ENCODE assay signal across 8 mouse cellular contexts in the genomic region with DNA sequence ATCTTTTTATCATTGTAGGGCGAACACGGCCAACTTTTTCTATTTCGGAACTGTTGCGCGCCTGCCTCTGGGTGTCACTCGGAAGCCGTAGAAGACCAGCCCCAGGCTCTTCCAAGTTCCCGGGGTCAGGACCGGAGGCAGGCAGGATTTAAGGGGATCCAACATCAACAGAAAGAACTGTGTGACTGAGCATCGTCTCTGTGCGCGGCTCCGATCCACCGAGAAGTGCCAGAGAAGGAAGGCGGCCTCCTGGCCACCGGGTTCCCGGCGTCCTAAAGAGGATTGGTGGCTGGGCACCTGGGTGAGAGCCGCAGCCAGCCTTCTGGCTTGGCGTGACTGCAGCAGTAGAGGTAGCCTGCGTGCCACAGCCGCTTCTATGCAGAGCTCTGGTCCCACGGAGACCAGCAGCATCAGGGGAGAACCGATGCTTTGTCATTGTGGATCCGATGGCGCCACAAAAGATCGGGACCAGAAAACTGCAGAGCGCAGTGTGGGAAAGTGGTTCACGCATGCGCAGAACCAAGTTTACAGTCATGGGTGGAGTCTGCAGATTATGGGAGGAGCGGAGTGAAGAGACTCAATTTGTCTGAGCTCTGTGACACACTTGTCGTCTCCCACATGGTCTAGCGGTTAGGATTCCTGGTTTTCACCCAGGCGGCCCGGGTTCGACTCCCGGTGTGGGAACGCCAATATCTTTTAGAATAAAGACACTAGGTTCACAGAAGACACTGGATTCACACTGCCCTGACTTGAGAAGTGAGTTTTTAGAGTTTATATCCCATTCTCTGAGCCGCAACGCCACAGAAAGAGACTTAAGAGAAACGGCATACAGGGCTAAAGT. TPM values are rescaled to one million over a fixed set of nuclear protein-coding genes. Genes with fewer than 3 reads are reported as not detected.
DNase-seq lines count a peak whose midpoint lies in the region; ATAC-seq lines count a peak whose summit lies in the region.

No protein-coding gene starts in this region.

- no peaks in the 10 kb centered on the region for H3K27me3 ChIP-seq in hindbrain, embryonic 15.5 days

- peak overlapping the region; percentile 80 for H3K9ac ChIP-seq in hindbrain, embryonic 15.5 days

- H3K27ac ChIP-seq in hindbrain, embryonic 15.5 days (replicated peaks), result peak overlapping the region; percentile 98

- ATAC-seq in hindbrain, embryonic 15.5 days (ENCODE audit: low FRiP score, low read depth), result peak; percentile 96

- H3K4me1 ChIP-seq in hindbrain, embryonic 15.5 days (replicated peaks), result peaks cover 6% of the 10 kb centered on the region

- peak overlapping the region; percentile 71 for H3K4me2 ChIP-seq in hindbrain, embryonic 15.5 days

- H3K9me3 ChIP-seq in hindbrain, embryonic 15.5 days, result no peaks in the 10 kb centered on the region

- peak; percentile 90 for DNase-seq in T-cell, adult 2 months (ENCODE audit: low spot score)
- DNase-seq in cerebellum, postnatal 36 days, result peak; percentile 95 to 99
- peak; percentile 99 for DNase-seq in frontal cortex, postnatal 36 days (ENCODE audit: low spot score in 2 of 2)
- peak; percentile 94 for DNase-seq in left cerebral cortex, adult 11 months (ENCODE audit: low spot score)
- peak; percentile 90 to 95 for DNase-seq in lung, postnatal 4 days
- DNase-seq in retina, postnatal 7 days (ENCODE audit: low read depth, low spot score), result peak; percentile 96
- peak; percentile 93 for DNase-seq in urinary bladder, adult 2 months (ENCODE audit: low spot score)

- WGBS in hindbrain, embryonic 15.5 days, result under 1% methylated on average over 41 of the region's 41 CpGs

- H3K4me3 ChIP-seq in hindbrain, embryonic 15.5 days, result peak overlapping the region; percentile 73

- H3K36me3 ChIP-seq in hindbrain, embryonic 15.5 days, result no peaks in the 10 kb centered on the region

RNA-seq across cellular contexts. Expression of gene Nufip1, which starts 41.7 kb away (rescaled TPM):
- polyA plus RNA-seq in hindbrain, embryonic 15.5 days (2015; fragmentation: Nextera tagmentation; extraction: Ambion mirVana), result 12.1 and 13.3 TPM in 2 replicates
- 5.0 and 5.5 TPM in 2 replicates for polyA plus RNA-seq in urinary bladder, adult 2 months (2012; rRNA removed)

RNA-seq across cellular contexts. Expression of gene Gpalpp1, which starts 41.8 kb away (rescaled TPM):
- 11.5 and 12.2 TPM in 2 replicates for polyA plus RNA-seq in hindbrain, embryonic 15.5 days (2015; fragmentation: Nextera tagmentation; extraction: Ambion mirVana)
- polyA plus RNA-seq in urinary bladder, adult 2 months (2012; rRNA removed), result 11.6 and 12.6 TPM in 2 replicates

Comparison
In these comparisons a context has a peak if more than half of its experiments do, and no peak if none do; other contexts are left out.
1. Peak in every context shown above with its lines: DNase-seq, ATAC-seq, H3K4me3 ChIP-seq and H3K27ac ChIP-seq.